19 mouse cellular contexts compared by ENCODE assay signal in genomic region chr12:37769844-37770243, GRCm38 (mm10). TPM values are rescaled to one million over a fixed set of nuclear protein-coding genes. Genes with fewer than 3 reads are reported as not detected.
A peak's percentile ranks its signal among the peaks of the same experiment; 100 is the strongest.
DNase-seq lines count a peak whose midpoint lies in the region; ATAC-seq lines count a peak whose summit lies in the region.
"Had no signal": no experiment of that assay in that cellular context is flagged by ENCODE, and none has a peak within 500 bp of the region (broad histone marks: within the 10 kb centered on the region; RNA-seq: fewer than 3 reads in every experiment).

No protein-coding gene starts in this region.

- H3K27me3 ChIP-seq in hindbrain, embryonic 13.5 days: no peaks in the 10 kb centered on the region
- H3K27me3 ChIP-seq in intestine, embryonic 15.5 days (replicated peaks): no peaks in the 10 kb centered on the region
- H3K27me3 ChIP-seq: forebrain, embryonic 12.5 days; limb, embryonic 15.5 days had no signal

- DNase-seq in left cerebral cortex, adult 11 months (ENCODE audit: low spot score): peak; percentile 63
- DNase-seq in left cerebral cortex, postnatal 4 days: no peak
- peak; percentile 33 to 58 for DNase-seq in layer of hippocampus, postnatal 36 days
- DNase-seq in right cerebral cortex, postnatal 25 days: peak; percentile 74
- DNase-seq in retina, embryonic 14.5 days (ENCODE audit: low spot score): no peak
- DNase-seq: cerebellum, adult 9-10 months; heart, postnatal 14 days; kidney, postnatal 14 days; lung, embryonic 14.5 days; spleen, adult 18-20 months had no signal

- no peak overlapping the region for H3K4me3 ChIP-seq in hindbrain, embryonic 13.5 days
- no peak overlapping the region for H3K4me3 ChIP-seq in intestine, embryonic 15.5 days (replicated peaks)
- H3K4me3 ChIP-seq: forebrain, embryonic 12.5 days; limb, embryonic 15.5 days had no signal

- H3K27ac ChIP-seq in hindbrain, embryonic 13.5 days: no peak overlapping the region
- H3K27ac ChIP-seq in intestine, embryonic 15.5 days: no peak overlapping the region
- H3K27ac ChIP-seq: forebrain, embryonic 12.5 days; limb, embryonic 15.5 days; stomach, postnatal 0 days had no signal

- H3K4me1 ChIP-seq in hindbrain, embryonic 13.5 days (replicated peaks): peaks cover 9% of the 10 kb centered on the region; the same call in 1 of the 2 replicates
- H3K4me1 ChIP-seq in intestine, embryonic 15.5 days (replicated peaks): no peaks in the 10 kb centered on the region
- H3K4me1 ChIP-seq: limb, embryonic 15.5 days had no signal

- intact Hi-C loops in left cerebral cortex, postnatal 4 days (cut with DNase I): loop anchor here (5.0 kb wide), 1 partner anchor 347 kb away; no protein-coding TSS in a partner anchor

- 85% methylated on average over 1 of the region's 1 CpGs for WGBS in hindbrain, embryonic 13.5 days
- WGBS in intestine, embryonic 15.5 days: 88% methylated on average over 1 of the region's 1 CpGs

- no peak overlapping the region for H3K9ac ChIP-seq in hindbrain, embryonic 13.5 days
- H3K9ac ChIP-seq in intestine, embryonic 15.5 days: no peak overlapping the region
- H3K9ac ChIP-seq: forebrain, embryonic 12.5 days; limb, embryonic 15.5 days; lung, embryonic 14.5 days had no signal

- H3K9me3 ChIP-seq in hindbrain, embryonic 13.5 days: no peaks in the 10 kb centered on the region
- no peaks in the 10 kb centered on the region for H3K9me3 ChIP-seq in intestine, embryonic 15.5 days
- H3K9me3 ChIP-seq: forebrain, embryonic 12.5 days; limb, embryonic 15.5 days had no signal

- no peak overlapping the region for H3K4me2 ChIP-seq in hindbrain, embryonic 13.5 days
- H3K4me2 ChIP-seq in intestine, embryonic 15.5 days (replicated peaks): no peak overlapping the region
- H3K4me2 ChIP-seq: forebrain, embryonic 12.5 days; limb, embryonic 15.5 days; lung, embryonic 14.5 days had no signal

- ATAC-seq in frontal cortex, adult (ENCODE audit: low TSS enrichment): peak; percentile 98
- ATAC-seq in hindbrain, embryonic 13.5 days (ENCODE audit: low FRiP score): no peak
- ATAC-seq in intestine, embryonic 15.5 days: no peak
- ATAC-seq: inflammation-experienced regulatory T-cells, adult 6 months had no signal

- no peaks in the 10 kb centered on the region for H3K36me3 ChIP-seq in hindbrain, embryonic 13.5 days
- no peaks in the 10 kb centered on the region for H3K36me3 ChIP-seq in intestine, embryonic 15.5 days
- H3K36me3 ChIP-seq: forebrain, embryonic 12.5 days; limb, embryonic 15.5 days had no signal

RNA-seq across cellular contexts. Expression of gene Dgkb, which starts 47.7 kb away (rescaled TPM):
- 10 to 100 TPM; 22.7 to 24.7 TPM for total RNA-seq in left cerebral cortex, postnatal 4 days (2021)
- 100 to 1,000 TPM; 161 to 173 TPM for total RNA-seq in layer of hippocampus, postnatal 36 days (2021)
- polyA plus RNA-seq in hindbrain, embryonic 13.5 days (2015; fragmentation: Nextera tagmentation; extraction: Ambion mirVana): 3.3 and 3.6 TPM in 2 replicates
- 4.7 and 6.2 TPM in 2 replicates for polyA plus RNA-seq in intestine, embryonic 15.5 days (2015; fragmentation: Nextera tagmentation; extraction: Ambion mirVana)
- total RNA-seq: granulocyte monocyte progenitor cell, adult 5-6 weeks; megakaryocyte-erythroid progenitor cell, adult 5-6 weeks had no signal

Comparison
In these comparisons a context has a peak if more than half of its experiments do, and no peak if none do; other contexts are left out.
1. DNase-seq: peak in left cerebral cortex, adult 11 months (single experiment), layer of hippocampus, postnatal 36 days (2 of 2) and right cerebral cortex, postnatal 25 days (single experiment); none in left cerebral cortex, postnatal 4 days (single experiment) and retina, embryonic 14.5 days (single experiment).
2. RNA of gene Dgkb, which starts 47.7 kb away (total RNA-seq): 161 to 173 TPM in layer of hippocampus, postnatal 36 days; 22.7 to 24.7 TPM in left cerebral cortex, postnatal 4 days; every median in the first group is over 4 times any median in the second.